Mouse (Mus musculus): Measurements from ENCODE around the gene Znrd1. TPM values are rescaled to one million over a fixed set of nuclear protein-coding genes. Genes with fewer than 3 reads are reported as not detected.

The Znrd1 gene
- total RNA-seq, 2 experiments from 2014 or later = 31.3 to 37.2 TPM

- DNase-seq (ENCODE audit: low spot score in 2 of 2) = no peak
Observed at GRCm38 (mm10) chr17:36971172-36971850, 13.0 kb upstream of the Znrd1 start.

- DNase-seq (ENCODE audit: low spot score in 2 of 2) = no peak
Observed at GRCm38 (mm10) chr17:36970316-36970890, 12.0 kb upstream of the Znrd1 start.

GRCm38 (mm10) chr17:36966875-36967274, 8.5 kb upstream of the Znrd1 start:
- DNase-seq (ENCODE audit: low spot score in 2 of 2) = no peak

GRCm38 (mm10) chr17:36961125-36961524, 2.8 kb upstream of the Znrd1 start:
- no peak for DNase-seq (ENCODE audit: low spot score in 2 of 2)

- DNase-seq (ENCODE audit: low spot score in 2 of 2) = no peak
Observed at GRCm38 (mm10) chr17:36958884-36959283, 525 bp upstream of the Znrd1 start.

GRCm38 (mm10) chr17:36953062-36953461, 5.3 kb downstream of the Znrd1 start:
- DNase-seq (ENCODE audit: low spot score in 2 of 2) = no peak

GRCm38 (mm10) chr17:36952631-36953030, 5.7 kb downstream of the Znrd1 start:
- no peak for DNase-seq (ENCODE audit: low spot score in 2 of 2)

- peak; percentile 96 to 97 for DNase-seq (ENCODE audit: low spot score in 2 of 2)
Observed at GRCm38 (mm10) chr17:36950981-36951947, 7.1 kb downstream of the Znrd1 start, which contains the start of gene Ppp1r11. Gene Ppp1r11 (minus strand): TSS chr17:36951741.

GRCm38 (mm10) chr17:36949265-36949664, 9.1 kb downstream of the Znrd1 start:
- DNase-seq (ENCODE audit: low spot score in 2 of 2) = no peak

- DNase-seq (ENCODE audit: low spot score in 2 of 2) = no peak
Observed at GRCm38 (mm10) chr17:36948286-36948685, 10.1 kb downstream of the Znrd1 start.

GRCm38 (mm10) chr17:36947051-36947819, 11.1 kb downstream of the Znrd1 start:
- DNase-seq (ENCODE audit: low spot score in 2 of 2) = peak; percentile 52 to 63

GRCm38 (mm10) chr17:36944121-36944775, 14.1 kb downstream of the Znrd1 start:
- DNase-seq (ENCODE audit: low spot score in 2 of 2) = peak in 1 of 2 experiments; percentile 46

- DNase-seq (ENCODE audit: low spot score in 2 of 2) = no peak
Observed at GRCm38 (mm10) chr17:36943691-36944090, 14.7 kb downstream of the Znrd1 start.

- peak in 1 of 2 experiments; percentile 41 for DNase-seq (ENCODE audit: low spot score in 2 of 2)
Observed at GRCm38 (mm10) chr17:36942791-36943471, 15.4 kb downstream of the Znrd1 start, which contains the start of gene Rnf39. Gene Rnf39 (plus strand): TSS chr17:36942918.

GRCm38 (mm10) chr17:36942391-36942790, 16.0 kb downstream of the Znrd1 start:
- DNase-seq (ENCODE audit: low spot score in 2 of 2) = peak in 1 of 2 experiments; percentile 53

- no peak for DNase-seq (ENCODE audit: low spot score in 2 of 2)
Observed at GRCm38 (mm10) chr17:36938056-36938455, 20.3 kb downstream of the Znrd1 start.

- DNase-seq (ENCODE audit: low spot score in 2 of 2) = no peak
Observed at GRCm38 (mm10) chr17:36931806-36932205, 26.6 kb downstream of the Znrd1 start.

GRCm38 (mm10) chr17:36931130-36931529, 27.2 kb downstream of the Znrd1 start:
- DNase-seq (ENCODE audit: low spot score in 2 of 2) = no peak

- DNase-seq (ENCODE audit: low spot score in 2 of 2) = no peak
Observed at GRCm38 (mm10) chr17:36930233-36930632, 28.1 kb downstream of the Znrd1 start.

Data from layer of hippocampus, adult 18-20 months (tissue).